7 mouse cellular contexts compared by ENCODE assay signal in the genomic region with DNA sequence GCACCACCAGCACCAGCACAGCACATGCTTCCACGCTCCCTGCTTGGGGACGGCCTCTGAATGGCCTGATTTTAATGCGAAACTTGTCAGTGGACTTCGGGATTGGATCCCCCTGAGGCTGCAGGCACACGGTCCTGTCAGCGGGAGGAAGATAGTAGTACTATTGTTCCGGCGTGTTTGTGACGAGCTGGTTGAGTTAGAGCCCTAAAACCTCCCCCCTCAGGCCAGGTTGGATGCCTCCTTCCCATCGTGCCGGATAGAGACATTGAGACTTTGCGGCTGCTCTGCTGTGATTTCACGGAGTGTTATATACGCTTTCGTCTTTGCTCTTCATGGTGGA. TPM values are rescaled to one million over a fixed set of nuclear protein-coding genes. Genes with fewer than 3 reads are reported as not detected.
DNase-seq lines count a peak whose midpoint lies in the region; ATAC-seq and TF ChIP-seq lines count a peak whose summit lies in the region.

No protein-coding gene starts in this region.

- no peak for TF ChIP-seq CTCF in hindbrain, postnatal 0 days (IDR thresholded peaks at IDR 0.05; ENCODE audit: low read depth)

- peak overlapping the region; percentile 98 for H3K9ac ChIP-seq in neural tube, embryonic 11.5 days (ENCODE audit: low read length)
- H3K9ac ChIP-seq in forebrain, embryonic 11.5 days (ENCODE audit: low read length), result peak overlapping the region; percentile 95
- peak overlapping the region; percentile 98 for H3K9ac ChIP-seq in hindbrain, postnatal 0 days (replicated peaks; ENCODE audit: low read length)
- no peak overlapping the region for H3K9ac ChIP-seq in liver, embryonic 16.5 days (ENCODE audit: low read depth, low read length)
- peak overlapping the region; percentile 97 for H3K9ac ChIP-seq in stomach, embryonic 16.5 days (ENCODE audit: low read length)

- peak overlapping the region; percentile 93 for H3K4me3 ChIP-seq in neural tube, embryonic 11.5 days (ENCODE audit: low read depth, low read length)
- H3K4me3 ChIP-seq in forebrain, embryonic 11.5 days (ENCODE audit: low read depth, low read length), result peak overlapping the region; percentile 84
- peak overlapping the region; percentile 99 for H3K4me3 ChIP-seq in hindbrain, postnatal 0 days (ENCODE audit: low read length)
- H3K4me3 ChIP-seq in liver, embryonic 16.5 days (ENCODE audit: low read depth, low read length), result peak overlapping the region; percentile 68
- H3K4me3 ChIP-seq in stomach, embryonic 16.5 days (replicated peaks; ENCODE audit: low read length), result peak overlapping the region; percentile 89

- H3K4me2 ChIP-seq in neural tube, embryonic 11.5 days (ENCODE audit: low read depth), result peak overlapping the region; percentile 76
- H3K4me2 ChIP-seq in forebrain, embryonic 11.5 days (ENCODE audit: low read depth, low read length, severe bottlenecking), result peak overlapping the region; percentile 76
- H3K4me2 ChIP-seq in hindbrain, postnatal 0 days (ENCODE audit: low read depth, low read length), result peak overlapping the region; percentile 76
- H3K4me2 ChIP-seq in liver, embryonic 16.5 days (ENCODE audit: low read depth, low read length), result peak overlapping the region; percentile 69
- peak overlapping the region; percentile 76 for H3K4me2 ChIP-seq in stomach, embryonic 16.5 days (ENCODE audit: low read depth, low read length)

- DNase-seq in neural tube, embryonic 11.5 days (ENCODE audit: low spot score), result peak; percentile 54
- no peak for DNase-seq in neural tube, embryonic 10.5 days (ENCODE audit: extremely low spot score, low spot score)
- peak; percentile 64 for DNase-seq in brain, adult 2 months (ENCODE audit: low read depth, low spot score)
- DNase-seq in forebrain, embryonic 11.5 days (ENCODE audit: low spot score), result no peak
- peak; percentile 48 for DNase-seq in hindbrain, postnatal 0 days (ENCODE audit: low spot score)

- 1% methylated on average over 15 of the region's 15 CpGs for WGBS in neural tube, embryonic 11.5 days
- 2% methylated on average over 15 of the region's 15 CpGs for WGBS in forebrain, embryonic 11.5 days
- WGBS in hindbrain, postnatal 0 days, result under 1% methylated on average over 15 of the region's 15 CpGs
- WGBS in liver, embryonic 16.5 days (ENCODE audit: insufficient replicate concordance), result 6% methylated on average over 15 of the region's 15 CpGs
- 2% methylated on average over 15 of the region's 15 CpGs for WGBS in stomach, embryonic 16.5 days

- ATAC-seq in neural tube, embryonic 11.5 days (ENCODE audit: insufficient read depth, low FRiP score, low TSS enrichment), result peak; percentile 1; the same call in 1 of the 2 replicates
- no peak for ATAC-seq in forebrain, embryonic 11.5 days (replicated peaks; ENCODE audit: low FRiP score)
- ATAC-seq in hindbrain, postnatal 0 days, result no peak
- ATAC-seq in liver, embryonic 16.5 days (ENCODE audit: low read depth), result no peak
- ATAC-seq in stomach, embryonic 16.5 days (ENCODE audit: insufficient read depth, low FRiP score), result no peak

- peaks cover 9% of the 10 kb centered on the region for H3K4me1 ChIP-seq in neural tube, embryonic 11.5 days (ENCODE audit: control insufficient read depth, insufficient read depth, low read length)
- H3K4me1 ChIP-seq in forebrain, embryonic 11.5 days (replicated peaks; ENCODE audit: control insufficient read depth, insufficient read depth, low read length), result peaks cover 2% of the 10 kb centered on the region; the same call in 1 of the 2 replicates
- peaks cover 11% of the 10 kb centered on the region; the same call in 1 of the 2 replicates for H3K4me1 ChIP-seq in hindbrain, postnatal 0 days (ENCODE audit: insufficient read depth, low read length)
- H3K4me1 ChIP-seq in liver, embryonic 16.5 days (ENCODE audit: control insufficient read depth, low read depth, low read length), result no peaks in the 10 kb centered on the region; the same call in 1 of the 2 replicates
- peaks cover 4% of the 10 kb centered on the region for H3K4me1 ChIP-seq in stomach, embryonic 16.5 days (ENCODE audit: control insufficient read depth, insufficient read depth, low read length)

- H3K36me3 ChIP-seq in neural tube, embryonic 11.5 days (ENCODE audit: control insufficient read depth, insufficient read depth, low read length), result no peaks in the 10 kb centered on the region
- no peaks in the 10 kb centered on the region for H3K36me3 ChIP-seq in forebrain, embryonic 11.5 days (ENCODE audit: control insufficient read depth, insufficient read depth, low read length)
- no peaks in the 10 kb centered on the region for H3K36me3 ChIP-seq in hindbrain, postnatal 0 days (ENCODE audit: insufficient read depth, low read length)
- no peaks in the 10 kb centered on the region for H3K36me3 ChIP-seq in liver, embryonic 16.5 days (ENCODE audit: control insufficient read depth, insufficient read depth)
- H3K36me3 ChIP-seq in stomach, embryonic 16.5 days (ENCODE audit: control insufficient read depth, insufficient read depth, low read length), result no peaks in the 10 kb centered on the region

- no peak overlapping the region for H3K27ac ChIP-seq in neural tube, embryonic 11.5 days (ENCODE audit: low read depth, low read length)
- H3K27ac ChIP-seq in forebrain, embryonic 11.5 days (ENCODE audit: low read depth, low read length), result no peak overlapping the region
- peak overlapping the region; percentile 99 for H3K27ac ChIP-seq in hindbrain, postnatal 0 days
- H3K27ac ChIP-seq in liver, embryonic 16.5 days (ENCODE audit: low read length), result no peak overlapping the region
- no peak overlapping the region for H3K27ac ChIP-seq in stomach, embryonic 16.5 days (ENCODE audit: low read length)

- no peaks in the 10 kb centered on the region for H3K9me3 ChIP-seq in neural tube, embryonic 11.5 days (ENCODE audit: control insufficient read depth, low read length)
- H3K9me3 ChIP-seq in forebrain, embryonic 11.5 days (ENCODE audit: control insufficient read depth, low read length), result no peaks in the 10 kb centered on the region
- no peaks in the 10 kb centered on the region for H3K9me3 ChIP-seq in hindbrain, postnatal 0 days (ENCODE audit: low read length)
- no peaks in the 10 kb centered on the region for H3K9me3 ChIP-seq in liver, embryonic 16.5 days (replicated peaks; ENCODE audit: control insufficient read depth, low read length)
- no peaks in the 10 kb centered on the region for H3K9me3 ChIP-seq in stomach, embryonic 16.5 days (replicated peaks; ENCODE audit: control insufficient read depth, low read length)

- H3K27me3 ChIP-seq in neural tube, embryonic 11.5 days (ENCODE audit: control insufficient read depth, insufficient read depth, low read length), result no peaks in the 10 kb centered on the region
- no peaks in the 10 kb centered on the region for H3K27me3 ChIP-seq in forebrain, embryonic 11.5 days (ENCODE audit: control insufficient read depth, insufficient read depth, low read length)
- H3K27me3 ChIP-seq in hindbrain, postnatal 0 days (ENCODE audit: insufficient read depth, low read length), result no peaks in the 10 kb centered on the region
- H3K27me3 ChIP-seq in liver, embryonic 16.5 days (ENCODE audit: control insufficient read depth, insufficient read depth, low read depth, low read length), result peaks cover 17% of the 10 kb centered on the region
- no peaks in the 10 kb centered on the region for H3K27me3 ChIP-seq in stomach, embryonic 16.5 days (ENCODE audit: control insufficient read depth, insufficient read depth, low read length)

RNA-seq across cellular contexts. Expression of a gene that starts 1.3 kb away (rescaled TPM):
- polyA plus RNA-seq in neural tube, embryonic 11.5 days (2014; fragmentation: Nextera tagmentation; extraction: Ambion mirVana), result 11.3 and 11.5 TPM in 2 replicates
- polyA plus RNA-seq in forebrain, embryonic 11.5 days (2014; fragmentation: Nextera tagmentation; extraction: Ambion mirVana), result 9.0 and 9.9 TPM in 2 replicates
- 66.9 and 73.6 TPM in 2 replicates for total RNA-seq in hindbrain, postnatal 0 days (2014; rRNA removed)
- 8.4 and 9.2 TPM in 2 replicates for polyA plus RNA-seq in hindbrain, postnatal 0 days (2015; fragmentation: Nextera tagmentation; extraction: Ambion mirVana)
- polyA plus RNA-seq in liver, embryonic 16.5 days (2015; fragmentation: Nextera tagmentation; extraction: Ambion mirVana), result 0.56 and 0.58 TPM in 2 replicates
- 4.5 TPM in 2 replicates for polyA plus RNA-seq in stomach, embryonic 16.5 days (2015; fragmentation: Nextera tagmentation; extraction: Ambion mirVana)

Comparison
In these comparisons a context has a peak if more than half of its experiments do, and no peak if none do; other contexts are left out.
1. DNase-seq: peak in neural tube, embryonic 11.5 days (single experiment), brain, adult 2 months (single experiment) and hindbrain, postnatal 0 days (single experiment); none in neural tube, embryonic 10.5 days (single experiment) and forebrain, embryonic 11.5 days (single experiment).
2. Peak in every context shown above with its lines, with median percentiles within 50 percentile points of each other: H3K4me2 ChIP-seq and H3K4me3 ChIP-seq.